Mouse (Mus musculus) kidney, adult 18-20 months (tissue): ENCODE measurements around the gene Pde11a.

ENCODE experiments used
- DNase-seq: peaks from one replicate; pipeline ENCODE4 v3.0.0; 2021

Pde11a gene

DNA sequence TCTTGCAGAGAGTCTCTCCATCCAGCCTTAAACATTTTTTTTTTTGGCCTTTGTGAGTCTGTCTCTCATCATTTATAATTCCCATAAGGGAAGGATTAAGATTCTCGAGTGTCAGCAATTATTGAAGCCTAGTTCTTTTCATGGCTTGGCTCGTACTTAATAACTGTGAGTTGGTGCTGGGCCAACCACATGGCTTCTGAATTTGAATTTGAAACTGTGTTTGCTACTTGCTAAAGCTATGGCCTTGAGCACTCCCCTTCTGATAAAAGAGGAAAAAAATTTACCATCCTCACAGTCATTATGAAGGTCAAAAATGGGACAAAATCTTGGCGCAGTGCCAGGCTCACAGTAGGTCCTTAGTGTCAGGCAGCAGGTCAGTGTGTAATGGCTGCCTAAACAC lies 251.4 kb downstream of the Pde11a start:
- DNase-seq = no peak

DNA sequence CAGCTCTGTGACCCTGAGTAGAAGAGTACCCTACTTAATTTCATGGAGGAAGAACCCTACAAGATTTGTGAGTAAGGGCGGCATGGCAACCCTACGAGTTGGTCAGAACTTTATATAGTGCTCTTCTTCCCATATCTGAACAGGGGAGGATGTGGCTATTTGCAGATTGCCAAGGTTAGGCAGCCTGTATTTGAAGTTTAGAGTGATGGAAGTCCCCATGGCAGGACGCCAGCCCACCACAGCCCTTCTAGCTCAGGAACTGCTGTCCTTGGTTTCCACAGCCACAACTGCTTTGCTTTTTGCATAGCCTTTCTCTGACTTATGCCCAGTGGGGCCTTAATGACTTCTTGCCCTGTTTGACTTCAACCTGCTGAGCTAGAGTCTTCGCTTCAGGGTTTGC lies 253.6 kb downstream of the Pde11a start:
- no peak for DNase-seq

DNA sequence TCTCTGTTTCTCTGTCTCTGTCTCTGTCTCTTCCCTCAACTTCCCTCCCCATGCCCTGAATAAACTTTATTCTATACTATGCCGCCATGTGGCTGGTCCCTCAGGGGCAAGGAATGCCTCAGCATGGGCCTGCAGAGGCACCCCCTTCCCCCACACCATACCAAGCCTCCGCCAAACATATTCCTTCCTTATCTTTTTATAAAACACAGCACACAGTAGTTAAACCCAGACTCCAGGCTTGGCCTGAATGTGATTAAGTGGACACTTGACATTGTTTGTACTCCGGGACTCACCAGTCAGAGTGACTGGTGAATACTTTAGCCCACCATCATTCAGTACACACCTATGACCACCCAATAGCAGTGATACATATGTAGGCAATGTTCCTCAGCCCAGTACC lies 254.7 kb downstream of the Pde11a start:
- no peak for DNase-seq

DNA sequence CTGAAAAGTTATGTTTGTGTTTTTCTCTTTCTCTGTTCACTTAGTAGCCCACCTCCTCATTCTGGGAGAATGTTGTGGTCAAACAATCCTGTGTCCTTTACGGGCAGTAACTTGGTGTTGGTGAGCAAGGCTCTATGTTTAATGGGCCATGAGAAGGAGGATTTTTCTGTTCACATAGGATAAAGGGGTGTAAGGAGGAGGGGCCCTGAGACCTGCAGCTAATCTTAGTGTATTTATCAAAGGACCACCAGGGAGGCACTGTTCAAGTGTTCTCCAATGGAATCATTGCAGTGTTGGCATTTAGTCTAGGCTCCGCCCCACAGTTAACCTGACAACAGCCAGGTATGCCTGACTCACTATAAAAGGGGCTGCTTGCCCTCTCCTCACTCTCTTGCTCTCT lies 255.2 kb downstream of the Pde11a start:
- no peak for DNase-seq

DNA sequence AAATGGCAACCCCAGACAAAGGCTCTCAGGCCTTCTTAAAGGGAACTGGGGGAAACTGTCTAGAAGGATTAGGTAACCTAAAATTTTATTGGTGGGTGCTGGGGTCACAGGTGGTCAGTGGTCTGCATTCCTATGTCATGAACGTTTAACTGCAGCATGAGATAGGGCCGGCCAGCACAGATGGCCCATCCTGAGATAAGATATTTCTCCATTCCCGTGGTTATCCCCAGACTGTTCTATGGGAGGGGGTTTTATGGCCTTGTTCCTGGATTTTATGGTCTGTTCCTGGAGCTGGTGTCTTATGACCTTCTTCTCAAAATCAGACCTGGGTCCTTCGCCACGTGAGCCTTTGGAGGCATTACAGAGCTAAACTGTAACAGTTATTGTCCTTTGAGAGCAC lies 256.6 kb downstream of the Pde11a start:
- DNase-seq = no peak

DNA sequence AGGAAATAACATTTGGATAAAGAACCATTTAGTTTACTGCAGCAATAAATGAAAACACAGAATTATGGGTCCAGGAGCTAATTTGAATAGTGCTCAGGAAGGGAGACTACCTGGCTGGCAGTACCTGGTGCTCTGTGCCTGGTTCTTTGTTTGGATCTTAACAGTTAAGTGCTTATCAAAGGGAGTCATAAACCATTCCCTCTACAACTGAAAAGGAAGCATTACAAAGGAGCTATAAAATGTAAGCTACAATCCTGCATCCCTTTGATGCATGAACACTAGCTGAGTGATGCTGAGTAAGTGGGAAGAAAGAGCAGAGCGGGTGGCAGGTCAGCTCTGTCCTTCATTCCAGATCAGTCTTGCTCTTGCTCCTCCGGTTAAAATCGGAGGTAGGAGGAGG lies 258.0 kb downstream of the Pde11a start:
- DNase-seq = no peak

DNA sequence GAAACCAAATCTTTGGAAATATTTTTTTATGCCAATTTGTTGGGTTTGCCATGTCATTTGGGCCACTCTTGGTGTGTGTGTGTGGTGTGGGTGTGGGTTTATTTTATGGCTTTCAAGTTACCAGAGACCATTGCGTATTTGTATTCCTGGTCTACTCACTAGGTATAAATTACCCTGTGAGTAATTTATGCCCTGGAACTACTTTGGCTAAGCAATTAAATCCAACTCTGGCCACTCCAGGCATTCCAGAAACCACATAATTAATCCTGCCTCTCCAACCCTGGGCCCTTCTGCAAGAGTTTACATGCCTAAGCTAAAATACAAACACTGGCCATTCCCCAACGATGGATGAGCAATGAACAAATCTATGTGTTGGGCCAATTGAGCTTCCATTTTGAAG lies 261.7 kb downstream of the Pde11a start:
- DNase-seq = no peak

DNA sequence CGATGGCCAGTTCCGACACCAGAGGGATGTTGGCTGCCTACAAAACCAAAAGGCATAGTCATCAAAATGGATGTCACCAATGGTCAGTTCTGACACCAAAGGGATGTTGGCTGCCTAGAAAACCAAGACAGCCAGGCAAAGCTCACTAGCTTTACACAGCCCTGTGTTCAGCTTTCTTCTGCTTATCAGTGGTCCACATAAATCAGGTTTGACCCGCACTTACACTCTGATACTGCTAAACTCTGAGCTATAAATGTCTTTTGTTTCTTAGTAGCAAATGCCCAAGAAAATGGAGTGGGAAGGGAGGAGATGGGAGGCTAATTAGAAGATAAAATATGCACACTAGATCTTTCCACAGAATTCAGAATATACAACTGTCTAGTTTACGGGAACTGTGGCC lies 262.5 kb downstream of the Pde11a start:
- DNase-seq = no peak

DNA sequence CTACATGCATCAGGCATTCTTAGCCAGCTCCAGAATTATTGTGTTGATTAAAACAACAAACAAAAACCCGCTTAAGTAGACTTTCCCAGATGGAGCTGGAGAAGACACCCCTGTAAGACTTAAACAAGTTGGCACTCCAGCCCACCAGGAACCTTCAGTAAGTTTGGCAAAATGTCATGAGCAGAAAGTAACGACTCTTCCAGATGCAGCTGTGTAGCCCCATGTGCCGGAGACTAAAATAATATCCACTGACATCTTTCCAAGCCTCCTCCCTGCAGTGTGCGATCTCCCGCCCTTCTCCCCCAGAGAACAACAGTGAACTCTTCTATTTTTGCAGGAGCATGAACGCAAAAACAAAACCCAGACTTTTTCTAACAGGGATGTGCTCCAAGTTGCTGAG lies 265.5 kb downstream of the Pde11a start:
- DNase-seq = no peak

DNA sequence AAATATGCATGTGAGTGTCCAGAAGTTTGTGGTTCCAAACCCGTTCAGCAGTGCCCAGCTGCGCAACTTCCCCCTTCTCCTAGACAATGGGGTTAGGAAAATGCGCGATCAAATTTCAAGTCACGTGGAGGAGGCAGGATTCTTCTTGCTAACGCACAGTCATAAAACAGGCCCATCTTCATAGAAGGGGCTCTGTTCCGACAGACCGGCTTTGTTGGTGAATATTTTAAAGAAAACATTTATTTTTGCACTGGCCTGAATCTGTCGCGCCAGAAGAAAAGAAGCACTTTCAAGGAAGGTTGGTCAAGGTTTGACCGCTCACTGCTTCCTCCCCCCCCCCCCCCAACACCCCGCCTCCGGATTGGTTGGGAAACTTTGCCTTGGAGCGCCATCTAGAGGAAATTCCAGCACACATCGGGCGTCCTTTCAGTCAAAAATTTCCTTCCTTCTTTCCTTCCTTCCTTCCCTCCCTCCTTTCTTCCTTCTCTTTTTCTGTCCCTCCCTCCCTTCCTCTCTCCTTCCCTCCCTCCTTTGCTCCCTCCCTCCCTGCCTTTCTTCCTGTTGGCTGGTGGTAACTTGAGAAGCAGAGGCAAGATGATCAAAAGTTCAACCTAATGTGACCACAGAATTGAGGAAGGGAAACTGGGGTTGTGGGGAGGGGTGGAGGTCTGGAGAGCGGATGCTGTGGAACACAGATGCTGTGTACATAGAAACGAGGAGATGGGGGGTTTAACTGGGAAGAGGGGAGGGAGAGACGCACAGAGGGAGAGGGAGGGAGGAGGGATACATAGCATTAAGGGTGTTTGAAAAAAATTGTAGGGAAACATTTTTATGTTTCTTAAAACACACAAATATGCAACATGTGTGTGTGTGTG lies 267.9 kb downstream of the Pde11a start:
- DNase-seq = peak; percentile 71

DNA sequence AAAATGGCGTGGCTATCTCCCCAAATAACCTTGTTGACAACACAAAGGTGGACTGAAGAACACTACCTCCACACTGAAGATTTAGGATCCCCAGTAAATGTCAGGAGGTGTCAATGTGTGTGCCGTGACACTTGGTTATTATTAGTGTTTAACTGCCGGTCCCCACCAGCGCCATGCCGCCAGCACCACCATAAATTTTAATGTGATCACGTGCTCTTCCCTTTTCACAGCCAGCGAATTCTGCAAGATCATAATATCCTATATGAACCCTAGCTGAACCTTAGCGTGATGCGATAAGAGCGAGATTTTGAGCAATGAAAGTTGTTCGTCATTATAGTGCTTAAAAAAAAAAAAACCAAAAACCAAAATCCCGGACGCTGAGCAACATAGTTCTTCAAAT lies 269.3 kb downstream of the Pde11a start:
- no peak for DNase-seq

DNA sequence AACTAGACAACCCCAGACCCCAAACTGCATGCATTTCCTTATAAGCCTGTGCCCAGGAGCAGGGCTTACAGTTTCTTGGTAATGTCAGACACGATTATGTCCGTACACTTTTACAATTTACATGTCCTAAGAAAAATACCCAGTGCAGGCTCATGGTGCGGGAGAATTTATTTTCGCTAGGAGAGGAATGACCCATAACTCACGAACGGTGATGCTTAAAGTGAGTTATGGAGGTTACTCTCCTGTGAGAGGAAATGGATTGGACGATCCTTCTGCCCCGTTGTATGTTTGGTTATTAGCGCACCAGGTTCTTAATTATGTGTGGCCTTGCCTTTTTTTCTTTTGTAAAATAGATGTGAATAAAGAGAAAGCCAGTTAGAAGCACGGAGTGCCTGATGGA lies 270.4 kb downstream of the Pde11a start:
- DNase-seq = no peak

DNA sequence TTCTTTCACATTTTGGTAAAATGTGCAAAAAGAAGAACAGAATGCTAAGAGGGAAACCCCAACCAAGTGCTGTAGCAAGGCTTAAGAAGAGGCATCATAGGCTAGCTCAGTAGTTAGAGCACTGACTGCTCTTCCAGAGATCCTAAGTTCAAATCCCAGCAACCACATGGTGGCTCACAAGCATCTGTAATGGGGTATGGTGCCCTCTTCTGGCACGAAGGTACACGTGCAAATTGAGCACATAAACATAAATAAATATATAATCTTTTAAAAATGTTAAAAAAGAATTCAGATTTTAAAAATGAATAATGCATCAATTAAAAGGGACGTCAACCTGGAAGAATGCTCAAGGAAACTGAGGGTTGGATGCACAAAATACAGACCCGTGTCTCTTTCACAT lies 271.4 kb downstream of the Pde11a start:
- no peak for DNase-seq

DNA sequence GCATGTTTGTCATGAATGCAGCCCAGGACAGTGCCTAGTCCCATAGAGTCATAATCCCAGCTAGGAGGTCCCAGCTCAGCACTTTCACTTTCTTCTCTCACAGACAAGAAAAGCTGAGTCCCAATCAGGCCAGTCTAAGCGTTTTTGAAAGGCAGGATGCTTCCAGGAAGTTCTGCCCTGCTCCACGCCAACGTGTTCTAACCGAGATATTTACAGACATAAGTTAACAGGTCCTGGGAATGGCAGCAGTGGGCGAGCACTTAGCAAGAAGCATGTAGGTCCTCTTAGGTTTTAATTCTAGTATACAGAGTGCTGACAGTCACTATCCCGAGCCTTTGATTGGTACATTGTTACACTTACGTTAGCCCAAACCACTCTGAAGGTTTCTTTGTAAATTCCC lies 273.3 kb downstream of the Pde11a start:
- no peak for DNase-seq

DNA sequence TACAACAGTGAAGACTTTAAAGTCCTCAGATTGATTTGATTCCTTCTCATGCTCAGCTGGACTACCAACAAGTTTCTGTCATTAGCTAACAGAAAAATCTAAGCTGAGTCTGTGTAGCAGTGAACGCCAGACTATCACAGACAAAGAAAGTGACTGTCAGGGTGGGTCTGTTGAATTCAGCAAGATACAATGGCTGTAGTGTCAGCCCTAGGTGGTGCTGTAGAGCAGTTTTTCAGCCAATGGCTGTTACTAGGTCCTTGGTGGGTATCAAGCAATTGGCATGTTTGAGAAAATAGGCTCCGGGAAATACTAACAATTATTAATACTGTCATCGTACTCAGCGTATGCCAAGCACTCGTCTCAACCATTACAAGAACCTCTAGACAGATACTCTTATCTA lies 274.5 kb downstream of the Pde11a start:
- peak; percentile 30 for DNase-seq

DNA sequence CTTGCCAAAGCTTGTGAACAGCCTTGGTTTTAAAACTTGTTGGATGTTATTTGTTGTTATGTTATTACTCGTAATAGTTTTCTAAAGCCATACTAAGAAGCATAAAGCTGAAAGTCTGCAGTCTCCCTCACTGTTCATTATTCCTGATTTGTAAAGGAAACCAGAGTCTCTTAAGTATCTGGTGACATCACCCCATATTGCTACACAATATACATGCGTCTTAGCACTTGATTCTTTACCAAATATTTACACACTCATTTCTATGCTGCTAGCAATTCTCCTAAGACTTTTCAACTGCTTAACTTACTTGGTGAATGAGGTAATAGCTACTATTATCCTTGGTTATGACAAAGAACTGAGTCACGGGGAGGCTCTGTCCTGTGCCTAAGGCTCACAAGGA lies 278.4 kb downstream of the Pde11a start:
- no peak for DNase-seq

DNA sequence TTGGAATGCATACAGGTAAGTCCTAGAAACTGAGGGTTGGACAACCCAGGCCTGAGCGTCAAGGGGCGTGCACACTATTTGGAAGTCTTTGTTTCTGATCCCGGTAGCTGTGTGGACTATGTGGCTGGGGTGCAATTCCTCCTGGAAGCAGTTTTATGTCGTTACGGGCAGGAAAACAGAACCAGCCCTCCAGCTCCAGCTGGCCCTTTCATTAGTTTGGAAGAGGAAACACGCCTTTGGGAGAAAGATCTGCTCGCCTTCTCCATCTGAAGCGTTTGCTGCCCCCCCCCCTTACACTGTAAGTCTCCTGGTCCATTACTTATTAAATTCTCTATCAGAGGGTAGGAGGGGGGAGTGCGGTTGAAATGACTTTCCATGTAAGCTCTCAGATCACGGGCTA lies 279.0 kb downstream of the Pde11a start:
- no peak for DNase-seq

DNA sequence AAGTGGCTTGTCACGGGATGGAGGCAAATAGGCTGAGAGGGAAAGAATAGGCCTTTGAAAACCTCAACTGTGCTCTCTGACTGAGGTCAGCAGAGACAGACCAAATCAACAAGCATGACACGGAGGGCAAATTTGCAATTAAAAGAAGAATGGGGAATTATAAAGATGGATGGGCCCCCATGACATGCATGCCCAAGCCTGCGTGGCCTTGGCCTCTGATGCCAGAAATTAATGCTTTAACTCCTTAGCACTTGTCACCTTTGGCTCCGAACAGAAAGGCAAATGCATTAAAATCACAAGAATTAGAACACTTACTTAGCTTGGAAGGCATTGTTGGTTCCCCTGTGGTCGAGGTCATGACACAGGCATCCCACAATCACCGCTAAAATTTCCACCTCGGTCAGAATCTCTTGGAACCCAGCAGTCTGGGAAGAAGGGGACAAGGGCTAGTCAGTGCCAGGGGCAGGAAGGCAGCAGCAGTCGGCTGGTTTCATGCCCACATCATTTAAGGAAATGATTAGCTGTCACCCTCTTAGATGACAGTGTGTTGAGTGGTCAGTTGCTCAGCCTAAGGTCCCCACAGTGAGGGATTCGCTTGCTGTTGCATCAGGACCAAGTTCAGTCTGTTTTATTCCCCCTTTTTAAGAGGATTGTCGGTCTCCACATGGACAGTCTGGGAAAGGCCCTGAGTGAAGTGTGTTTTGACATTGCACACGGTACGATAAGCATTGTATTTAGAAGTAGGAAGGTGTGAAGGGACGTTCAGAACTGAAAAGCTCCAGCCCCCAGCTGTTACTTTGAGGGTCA lies 279.7 kb downstream of the Pde11a start:
- DNase-seq = no peak

DNA sequence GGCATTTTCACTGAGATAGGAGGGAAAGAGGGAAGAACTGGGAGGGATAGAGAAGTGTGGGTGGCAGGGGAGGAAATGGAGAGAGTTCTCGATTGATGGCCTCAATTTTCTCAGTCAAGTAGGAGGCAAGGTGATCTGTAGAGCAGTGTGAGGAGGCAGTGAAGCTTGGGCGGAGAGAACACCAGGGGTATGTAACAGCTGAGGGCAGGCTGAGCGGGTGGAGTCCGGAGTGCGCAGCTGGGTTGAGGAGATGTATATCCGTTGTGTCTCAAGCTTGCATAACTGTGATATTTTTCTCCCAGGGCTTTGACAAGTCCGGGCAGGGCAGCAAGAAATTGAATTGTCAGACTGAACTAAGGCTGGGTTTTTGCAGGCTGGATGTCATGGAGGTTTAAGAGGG lies 281.0 kb downstream of the Pde11a start:
- DNase-seq = no peak

DNA sequence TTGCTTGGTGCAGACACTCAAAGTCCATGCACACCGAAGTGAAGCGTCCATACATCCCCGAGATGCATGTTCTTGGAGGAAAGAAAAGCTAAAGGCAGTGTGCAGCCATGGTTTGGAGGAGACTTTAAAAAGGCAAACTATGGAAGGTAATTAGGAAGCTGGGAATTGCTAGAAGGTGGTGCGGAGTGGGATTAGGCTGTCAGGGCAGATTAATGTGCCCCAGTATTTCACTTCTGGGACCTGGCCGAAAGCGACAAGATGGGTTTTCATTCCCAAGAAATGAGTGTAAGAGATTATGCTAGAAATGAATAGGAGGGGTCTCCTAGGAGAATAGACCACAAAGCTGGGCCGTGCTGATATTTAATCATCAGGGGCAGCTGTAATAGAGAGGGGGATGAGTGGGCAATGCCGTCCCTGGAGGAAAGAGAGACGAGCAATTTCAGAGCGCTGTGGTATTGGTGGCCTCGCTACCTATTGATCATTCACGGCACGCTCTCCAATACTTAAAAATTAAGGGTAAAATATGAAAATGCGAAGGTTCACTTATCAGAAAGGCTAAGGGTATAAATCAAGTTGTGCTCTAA lies 284.7 kb downstream of the Pde11a start:
- no peak for DNase-seq

DNA sequence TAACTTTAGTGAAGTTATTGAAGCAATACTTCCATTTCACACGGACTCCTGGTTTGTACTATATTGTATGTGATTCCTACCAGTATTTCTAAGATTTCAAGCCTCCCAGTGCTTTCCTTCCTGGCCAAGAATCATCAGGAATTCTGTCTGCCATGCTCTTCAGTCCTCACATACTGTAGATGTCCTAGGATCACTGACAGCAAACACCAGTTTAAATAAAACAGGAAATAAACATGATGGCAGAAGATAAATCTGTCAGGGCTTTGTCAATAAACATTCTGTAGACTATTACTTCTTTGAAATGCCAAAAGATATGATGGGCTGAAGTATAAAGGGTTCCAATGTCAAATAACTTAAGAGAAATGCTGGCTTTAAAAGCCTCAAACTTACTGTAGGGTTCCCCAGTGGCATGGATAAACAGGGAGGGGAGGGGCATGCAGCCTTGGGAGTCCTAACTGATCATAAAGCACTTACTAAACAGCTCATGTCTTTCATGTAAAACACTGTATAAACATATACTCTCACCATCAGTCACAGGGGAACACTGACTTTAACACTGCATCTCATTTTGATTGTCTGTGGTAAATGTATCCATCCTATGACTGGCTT lies 285.6 kb downstream of the Pde11a start:
- no peak for DNase-seq

DNA sequence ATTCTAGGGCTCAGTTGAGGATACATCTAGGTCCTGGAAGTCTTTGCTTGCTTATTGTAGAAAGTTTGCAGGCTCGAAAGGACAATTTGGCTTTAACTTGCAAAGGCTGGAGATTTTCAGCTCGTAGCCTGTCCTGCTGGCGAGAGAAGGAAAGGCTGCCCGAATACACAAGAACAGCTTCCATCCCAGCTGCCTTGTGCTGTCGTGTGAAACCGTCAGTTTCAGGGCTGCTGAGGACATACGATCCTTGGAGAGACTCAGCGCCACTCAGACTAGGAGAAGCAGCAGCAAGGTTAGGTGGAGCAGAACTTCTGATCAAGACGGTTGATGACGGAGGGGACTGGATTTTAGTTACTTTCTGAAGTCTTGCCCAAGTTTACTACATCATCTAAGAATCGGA lies 287.2 kb downstream of the Pde11a start:
- no peak for DNase-seq

DNA sequence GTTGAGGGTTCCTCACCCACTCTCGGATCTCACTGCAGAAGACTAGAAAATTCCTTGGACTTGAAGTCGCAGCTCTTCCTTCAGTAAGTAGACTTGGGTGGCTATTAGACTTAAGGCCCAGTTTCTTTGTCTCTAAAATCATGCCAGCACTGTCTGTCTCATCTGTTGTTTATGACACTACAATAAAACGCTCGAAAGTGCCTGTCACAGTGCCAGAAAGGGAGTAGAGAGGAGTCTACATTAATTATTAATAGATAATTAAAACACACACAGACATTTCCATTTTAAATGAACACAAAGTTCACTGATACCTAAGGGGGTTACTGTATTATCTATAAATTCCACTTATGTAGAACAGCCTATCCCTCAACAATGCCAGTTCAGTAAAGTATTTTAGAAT lies 287.7 kb downstream of the Pde11a start:
- DNase-seq = no peak

DNA sequence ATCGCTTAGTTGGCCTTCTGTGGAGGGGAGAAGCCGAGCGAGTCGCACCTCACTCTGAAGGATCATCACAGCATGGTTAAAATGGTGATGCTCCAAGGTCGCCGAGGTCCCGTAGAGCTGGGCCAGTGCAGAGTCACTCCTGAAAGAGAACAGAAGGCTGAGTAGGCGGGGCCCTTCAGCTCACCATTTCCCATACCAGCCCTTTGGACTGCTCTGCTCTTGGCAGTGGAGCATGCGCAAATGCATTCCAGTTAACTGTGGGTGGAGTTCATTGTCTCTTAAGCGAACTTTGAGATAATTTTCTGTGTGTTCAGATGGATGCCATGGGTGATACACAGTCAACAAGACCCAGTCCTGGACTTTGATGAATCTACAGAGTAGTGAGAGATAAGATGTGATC lies 288.5 kb downstream of the Pde11a start:
- DNase-seq = peak; percentile 38
